Mouse (Mus musculus) thymus, postnatal 25 days (tissue): ENCODE data around the gene Ccdc114.
"Not testable (repeated sequence)": the region's sequence is repeated elsewhere in the genome, so short reads cannot be mapped to it uniquely, and the experiment has no call there.

Source experiments
- DNase-seq: peaks from one replicate; pipeline ENCODE4 v3.0.0; 2022

Ccdc114 gene

DNA sequence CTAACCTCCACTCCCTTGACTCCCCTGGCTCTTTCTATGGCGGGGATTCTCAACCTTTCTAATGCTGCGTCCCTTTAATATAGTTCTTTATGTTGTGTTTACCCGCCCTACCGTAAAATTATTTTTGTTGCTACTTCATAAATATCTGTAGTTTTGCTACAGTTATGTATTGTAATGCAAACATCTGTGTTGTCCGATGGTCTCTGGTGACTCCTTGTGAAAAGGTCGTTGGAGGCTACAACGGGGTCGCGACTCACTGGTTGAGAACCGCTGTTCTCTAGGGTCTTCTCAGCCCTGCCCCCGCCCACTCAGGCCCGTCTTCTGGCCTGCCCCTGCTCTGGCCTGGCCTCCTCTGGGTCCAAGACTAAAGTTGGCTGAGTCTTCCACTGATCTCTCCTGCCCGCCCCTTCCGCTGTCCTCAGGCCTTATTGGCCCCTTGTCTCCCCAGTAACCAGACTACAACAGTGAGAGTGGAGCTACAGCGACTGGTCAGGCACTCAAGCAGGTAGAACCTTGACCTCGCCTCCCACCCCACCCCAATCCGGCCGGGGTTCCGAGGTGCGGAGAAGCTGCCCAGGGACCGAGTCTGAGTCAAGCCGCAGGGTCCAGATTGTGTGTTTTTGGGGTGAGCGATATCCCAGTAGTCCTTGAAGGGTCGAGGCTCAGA lies at the start of gene Ccdc114:
TSS of gene Ccdc114 (plus strand) at position 311 of the 667 bp plus-strand sequence.
- DNase-seq, result no peak

DNA sequence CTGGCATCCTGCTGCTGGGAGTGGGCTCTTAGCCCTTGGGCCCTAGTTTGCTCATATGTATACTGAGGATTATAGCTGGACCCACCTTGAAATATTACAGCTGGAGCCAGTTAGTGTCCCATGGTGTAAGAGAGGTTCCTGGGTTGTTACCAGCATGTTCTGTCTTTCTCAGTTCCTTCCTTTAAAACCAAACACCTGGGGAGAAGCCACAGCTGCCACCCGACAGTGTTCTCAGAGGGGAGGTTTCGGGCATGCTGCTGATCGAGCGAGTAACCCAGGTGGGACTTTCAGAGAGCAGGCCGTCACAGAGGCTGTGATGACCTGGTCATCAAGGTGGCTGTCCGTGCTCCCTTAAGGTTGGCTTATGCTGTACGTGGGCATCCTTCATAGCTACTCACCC lies 47.0 kb upstream of the Ccdc114 start:
- no peak for DNase-seq

GRCm38 (mm10) chr7:45878278-45878677 lies 45.6 kb upstream of the Ccdc114 start, which contains the start of gene Grin2d:
TSS of gene Grin2d (minus strand) at chr7:45878378.
- not testable (repeated sequence) for DNase-seq

GRCm38 (mm10) chr7:45880531-45880930 lies 43.3 kb upstream of the Ccdc114 start:
- DNase-seq, result no peak

DNA sequence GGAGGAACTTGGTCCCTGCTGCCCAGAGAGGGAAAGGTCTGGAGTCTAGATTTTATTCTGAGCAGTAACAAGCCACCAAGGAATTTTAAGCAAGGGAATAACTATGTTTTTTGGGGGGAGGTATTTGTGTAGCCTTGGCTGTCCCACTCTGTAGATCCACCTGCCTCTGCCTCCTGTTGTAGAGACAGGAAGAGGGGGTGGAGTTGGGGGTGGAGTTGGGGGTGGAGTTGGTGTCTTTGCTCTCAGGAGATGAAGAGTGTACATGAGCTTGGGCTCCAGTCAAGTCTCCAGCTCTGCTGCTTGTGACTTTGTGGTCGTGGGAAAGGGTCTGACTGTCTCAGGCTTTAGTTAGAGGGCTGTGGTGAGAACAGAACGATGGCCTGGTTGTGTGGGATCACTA lies 42.9 kb upstream of the Ccdc114 start:
- DNase-seq, result no peak

- DNase-seq, result no peak
Measured at GRCm38 (mm10) chr7:45887246-45887645, 36.6 kb upstream of the Ccdc114 start.

- DNase-seq, result no peak
Measured at GRCm38 (mm10) chr7:45892651-45893050, 31.2 kb upstream of the Ccdc114 start.

DNA sequence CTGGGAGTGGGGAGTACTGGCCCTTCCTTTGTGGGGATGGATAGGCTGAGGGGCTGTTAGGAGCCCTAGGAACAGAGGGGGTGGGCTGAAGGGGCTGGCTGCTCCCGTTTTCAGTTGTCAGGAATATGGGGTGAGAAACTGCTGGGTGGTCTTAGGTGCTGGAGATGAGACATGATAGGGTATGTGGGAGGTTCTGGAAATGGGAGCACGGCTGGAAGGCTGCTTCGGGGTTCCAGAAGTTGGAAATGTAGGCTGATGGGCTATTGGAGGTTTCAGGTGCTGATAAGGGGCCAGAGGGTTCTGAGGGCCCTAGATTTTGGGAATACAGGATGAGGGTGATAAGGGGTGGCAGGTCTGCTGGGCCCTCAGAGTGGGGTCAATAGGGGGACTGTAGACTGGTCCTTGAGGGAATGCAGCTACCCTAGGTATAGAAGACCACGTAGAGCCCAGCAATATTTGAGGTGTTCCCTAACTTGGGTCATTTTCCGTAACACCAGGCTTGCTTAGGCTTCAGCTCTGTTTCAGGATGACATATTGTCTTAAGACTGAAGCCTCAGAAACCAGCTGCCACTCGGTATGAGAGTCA lies 27.8 kb upstream of the Ccdc114 start:
- no peak for DNase-seq

DNA sequence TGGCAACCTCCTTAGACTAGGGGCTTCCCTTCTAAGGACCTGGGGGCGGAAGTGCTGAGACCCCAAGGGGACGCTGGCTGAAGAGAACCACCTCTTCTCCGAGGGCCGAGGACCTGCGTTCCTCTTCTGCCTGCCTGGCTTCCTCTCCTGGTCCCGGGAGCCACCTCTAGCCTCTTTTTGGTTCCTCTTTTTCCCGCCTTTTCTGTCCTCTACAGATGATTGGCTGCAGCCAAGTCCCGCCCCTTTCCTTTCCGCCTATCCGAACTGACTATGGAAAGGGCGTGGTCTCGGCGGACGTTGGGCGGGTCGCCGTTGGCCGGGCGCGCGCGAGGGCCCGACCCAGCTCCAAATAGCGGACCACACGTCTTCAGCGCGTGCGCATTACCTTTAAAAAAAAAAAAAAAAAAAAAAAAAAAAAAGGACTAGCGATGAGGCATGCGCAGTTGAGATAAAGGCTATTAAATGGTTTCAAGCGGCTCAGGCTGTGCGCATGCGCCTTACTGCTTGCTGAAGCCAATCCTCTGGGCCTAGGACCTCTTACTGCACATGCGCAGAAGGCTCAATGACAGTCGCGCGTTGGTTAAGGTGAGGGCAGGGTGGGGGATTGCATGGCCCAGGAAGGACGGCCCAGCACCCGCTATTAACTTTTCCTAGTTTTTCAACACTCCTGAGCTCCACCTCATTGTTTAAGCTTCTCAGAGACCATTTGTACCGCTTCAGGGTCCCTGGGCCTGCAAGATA lies 27.2 kb upstream of the Ccdc114 start, which contains the start of the genes Syngr4 and Tmem143:
TSS of gene Syngr4 (minus strand) at position 198 of the 741 bp plus-strand sequence.
TSS of gene Tmem143 (plus strand) at position 425 of the 741 bp plus-strand sequence.
- peak; percentile 95 for DNase-seq

GRCm38 (mm10) chr7:45897258-45897757 lies 26.6 kb upstream of the Ccdc114 start:
- DNase-seq, result peak; percentile 60

GRCm38 (mm10) chr7:45898125-45898524 lies 25.7 kb upstream of the Ccdc114 start:
- peak; percentile 57 for DNase-seq

DNA sequence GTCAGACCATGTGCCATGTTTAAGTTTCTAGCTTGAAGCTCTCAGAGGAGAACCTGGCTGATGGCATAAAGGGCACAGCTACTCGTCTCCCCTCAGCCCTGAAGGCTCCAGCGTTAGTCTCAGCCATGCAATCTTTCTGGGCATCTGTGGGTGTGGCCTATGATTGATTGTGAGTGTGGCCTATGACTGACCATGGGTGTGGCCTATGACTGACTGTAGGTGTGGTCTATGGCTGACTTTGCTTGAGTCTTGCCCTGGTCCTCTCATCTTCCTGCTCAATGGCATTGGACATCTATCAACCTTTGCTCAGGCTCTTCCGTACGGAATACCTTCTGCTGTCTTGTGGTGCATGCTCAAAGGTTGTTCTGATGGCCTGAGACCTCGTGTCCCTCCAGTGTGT lies 22.3 kb upstream of the Ccdc114 start:
- no peak for DNase-seq

GRCm38 (mm10) chr7:45902481-45903002 lies 21.3 kb upstream of the Ccdc114 start:
- no peak for DNase-seq

GRCm38 (mm10) chr7:45906622-45907021 lies 17.2 kb upstream of the Ccdc114 start:
- DNase-seq, result no peak

- no peak for DNase-seq
Measured at GRCm38 (mm10) chr7:45908384-45908783, 15.5 kb upstream of the Ccdc114 start.

DNA sequence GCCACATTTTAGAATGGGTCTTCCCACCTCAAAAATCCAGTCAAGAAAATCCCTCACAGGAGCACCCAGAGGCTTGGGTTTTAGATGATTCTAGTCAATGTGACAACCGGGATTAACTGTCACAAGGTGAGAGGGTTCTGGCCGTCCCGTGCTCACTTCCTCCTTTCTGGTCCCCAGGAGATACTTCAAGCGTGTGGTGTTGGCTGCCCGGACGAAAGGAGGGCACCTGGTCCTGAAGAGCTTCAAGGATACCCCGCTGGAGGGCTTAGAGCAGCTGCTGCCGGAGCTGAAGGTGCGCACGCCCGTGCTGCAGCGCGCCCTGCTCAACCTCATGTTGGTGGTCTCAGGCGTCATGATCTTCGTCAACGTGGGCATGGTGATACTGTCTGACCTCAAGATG lies 14.7 kb upstream of the Ccdc114 start:
- no peak for DNase-seq

- no peak for DNase-seq
Measured at GRCm38 (mm10) chr7:45914067-45914466, 9.8 kb upstream of the Ccdc114 start.

DNA sequence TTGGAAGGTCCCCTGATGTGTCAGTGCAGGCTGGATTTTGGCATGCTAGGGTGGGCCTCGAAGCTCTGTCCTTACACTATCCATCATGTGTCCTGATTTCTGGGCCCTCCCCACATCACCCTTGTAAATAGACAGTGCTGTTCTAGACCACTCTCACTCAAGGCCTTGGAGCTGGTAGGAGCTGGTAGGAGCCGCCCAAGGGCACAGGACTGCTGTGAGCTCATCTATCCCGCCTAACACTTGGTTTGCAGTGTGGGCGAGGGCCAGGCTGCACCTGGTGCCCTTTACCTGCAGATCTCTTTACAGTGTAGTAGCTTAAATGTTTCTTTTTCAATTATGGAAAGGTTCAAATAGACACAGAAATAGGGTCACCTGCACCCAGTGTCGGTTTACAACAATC lies 8.9 kb upstream of the Ccdc114 start:
- no peak for DNase-seq

- peak; percentile 86 for DNase-seq
Measured at GRCm38 (mm10) chr7:45916056-45917003, 7.5 kb upstream of the Ccdc114 start.

DNA sequence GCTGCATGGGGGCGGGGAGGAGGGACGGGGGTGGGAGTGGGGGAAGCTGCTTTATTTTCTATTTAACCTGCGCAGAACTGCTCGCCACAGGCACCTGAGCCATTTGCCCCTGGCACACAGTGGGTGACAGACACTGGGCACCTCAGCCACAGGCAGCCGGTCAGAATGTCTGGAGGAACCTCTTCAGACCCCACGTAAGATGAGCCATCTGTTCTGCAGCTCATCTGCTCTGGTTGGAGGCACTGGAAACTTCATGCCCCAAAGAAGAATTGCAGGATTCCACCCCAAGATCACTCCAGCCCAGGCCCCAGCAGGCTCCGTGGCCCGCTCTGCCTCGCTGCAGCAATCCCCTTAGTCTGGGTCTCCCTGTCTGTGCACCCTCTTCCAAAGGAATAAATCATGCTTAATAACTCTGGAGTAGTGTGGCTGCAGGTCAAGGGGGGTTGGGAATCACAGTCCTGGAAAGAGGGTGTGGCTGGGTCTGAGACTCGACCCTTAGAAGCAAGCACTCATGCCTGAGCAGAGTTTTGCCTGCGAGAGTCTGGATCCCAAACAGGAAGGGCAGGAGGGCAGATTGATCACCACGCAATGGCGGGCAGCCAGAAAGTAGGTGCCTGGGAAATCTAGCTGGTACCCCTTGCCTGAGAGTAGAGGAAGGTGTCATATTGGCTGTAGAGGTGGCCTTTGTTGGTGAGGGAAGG lies 6.7 kb upstream of the Ccdc114 start:
- DNase-seq, result peak; percentile 36

DNA sequence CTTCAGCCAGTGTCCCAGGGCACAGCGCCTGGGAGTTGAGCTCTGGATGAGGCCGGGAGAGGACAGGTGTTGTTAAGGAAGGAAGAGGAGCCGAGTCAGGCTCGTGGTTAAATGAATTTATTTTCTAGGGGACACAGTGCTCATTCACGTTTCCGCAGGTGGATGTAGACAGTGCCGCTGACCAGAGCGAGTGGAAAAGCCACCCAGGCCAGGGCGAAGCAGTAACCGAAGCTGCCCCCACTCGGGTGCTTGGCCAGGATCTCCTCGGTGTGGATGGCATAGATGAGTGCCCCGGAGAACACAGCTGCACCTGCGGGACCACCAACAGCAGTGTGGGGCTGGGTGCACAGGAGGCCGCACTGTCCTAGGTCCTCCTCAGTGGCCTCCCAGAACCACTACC lies 5.9 kb upstream of the Ccdc114 start:
- DNase-seq, result no peak
